Mouse (Mus musculus): Measurements from ENCODE around the gene Olfr67.
"Not testable (repeated sequence)": the region's sequence is repeated elsewhere in the genome, so short reads cannot be mapped to it uniquely, and the experiment has no call there.

Gene Olfr67

GRCm38 (mm10) chr7:103767687-103768086 lies 23.9 kb downstream of the Olfr67 start:
- DNase-seq (ENCODE audit: low read depth): not testable (repeated sequence)

DNA sequence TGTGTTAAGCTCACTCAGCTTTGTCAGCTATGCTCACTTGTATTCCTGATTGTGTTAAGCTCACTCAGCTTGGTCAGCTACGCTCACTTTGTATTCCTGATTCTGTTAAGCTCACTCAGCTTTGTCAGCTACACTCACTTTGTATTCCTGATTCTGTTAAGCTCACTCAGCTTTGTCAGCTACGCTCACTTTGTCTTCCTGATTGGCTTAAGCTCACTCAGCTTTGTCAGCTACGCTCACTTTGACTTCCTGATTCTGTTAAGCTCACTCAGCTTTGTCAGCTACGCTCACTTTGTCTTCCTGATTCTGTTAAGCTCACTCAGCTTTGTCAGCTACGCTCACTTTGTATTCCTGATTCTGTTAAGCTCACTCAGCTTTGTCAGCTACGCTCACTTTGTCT lies 29.4 kb downstream of the Olfr67 start:
- not testable (repeated sequence) for DNase-seq (ENCODE audit: low read depth)

DNA sequence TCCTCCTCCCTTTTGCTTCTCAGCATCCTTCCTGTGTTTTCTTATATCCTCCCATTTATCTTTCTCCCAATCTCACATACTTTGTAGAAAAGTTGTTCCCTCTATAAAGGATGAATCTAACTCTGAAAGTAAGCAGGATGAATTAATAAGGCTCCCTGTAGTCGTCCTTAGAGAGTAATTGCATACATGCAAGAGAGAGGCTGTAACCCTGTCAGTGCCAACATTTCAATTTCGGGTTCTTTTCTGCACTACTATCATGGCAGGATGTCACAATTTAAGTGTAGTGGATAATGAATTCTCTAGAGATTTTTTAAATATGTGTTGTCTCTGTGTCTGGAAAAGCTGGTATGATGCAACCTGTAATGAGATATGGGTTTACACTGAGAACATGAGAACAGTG lies 34.4 kb downstream of the Olfr67 start, which contains the start of gene Olfr630:
TSS of gene Olfr630 (minus strand) at position 101 of the 400 bp plus-strand sequence.
- DNase-seq (ENCODE audit: low read depth): no peak

DNA sequence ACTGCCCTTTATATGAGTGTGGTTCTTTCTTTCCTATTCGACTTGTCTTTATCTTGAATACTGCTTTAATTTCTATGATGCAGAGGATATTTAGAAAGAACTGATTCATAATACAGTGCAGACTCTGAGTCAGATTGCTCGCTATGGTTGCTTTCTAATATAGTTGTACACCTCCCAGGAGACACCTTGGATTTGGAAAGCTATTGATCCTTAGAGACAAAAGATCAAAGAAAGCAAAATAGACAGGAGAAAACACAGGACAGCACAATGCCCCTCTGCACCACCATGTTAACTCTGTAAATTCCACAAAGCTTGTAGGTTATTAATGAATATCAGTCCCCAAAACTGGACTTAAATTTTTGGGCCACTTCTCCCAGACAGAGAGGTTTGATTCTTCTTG lies 46.8 kb downstream of the Olfr67 start, which contains the start of gene Olfr629:
TSS of gene Olfr629 (minus strand) at position 101 of the 400 bp plus-strand sequence.
- no peak for DNase-seq (ENCODE audit: low read depth)
